Mouse (Mus musculus) G1E (cell line): ENCODE results near the gene Prep.

Source experiments
- CTCF ChIP-seq: IDR thresholded peaks from 2 replicates; pipeline ENCODE4 v1.5.1; 2012; ENCODE audit warnings: low read depth, low read length, inconsistent platforms, mixed read lengths
- GATA1 ChIP-seq: IDR thresholded peaks from 2 replicates; pipeline ENCODE4 v1.6.1; 2012; ENCODE audit warnings: borderline replicate concordance, low read length, inconsistent platforms, mixed read lengths
- GATA2 ChIP-seq: IDR thresholded peaks from 2 replicates; pipeline ENCODE4 v1.6.1; 2012; ENCODE audit warnings: low read depth, low read length, inconsistent platforms, borderline replicate concordance
- TAL1 ChIP-seq: conservative IDR thresholded peaks from 2 replicates; pipeline ENCODE4 v1.6.1; 2012; ENCODE audit warnings: low read depth, low read length, inconsistent platforms, mixed read lengths

GRCm38 (mm10) chr10:45019849-45020248 lies 47.2 kb upstream of the Prep start:
- TF ChIP-seq GATA1 (no peak), CTCF (no peak), TAL1 (no peak), GATA2 (no peak)
